ENCODE assay signal across 8 mouse cellular contexts in genomic region chr19:5349502-5349873, GRCm38 (mm10). TPM values are rescaled to one million over a fixed set of nuclear protein-coding genes. Genes with fewer than 3 reads are reported as not detected.
DNase-seq lines count a peak whose midpoint lies in the region; ATAC-seq and TF ChIP-seq lines count a peak whose summit lies in the region.
"Not testable (repeated sequence)": the region's sequence is repeated elsewhere in the genome, so short reads cannot be mapped to it uniquely, and the experiment has no call there.

Cst6 (minus strand) TSS chr19:5349574.

- not testable (repeated sequence) for TF ChIP-seq POLR2A in heart, adult 2 months (IDR thresholded peaks at IDR 0.05; ENCODE audit: insufficient read depth, low read depth, low read length)

- peak within 1 kb of the TSS; percentile 75 for H3K9ac ChIP-seq in heart, adult 2 months (ENCODE audit: low read depth, low read length)
- H3K9ac ChIP-seq in hindbrain, embryonic 15.5 days = peak within 1 kb of the TSS; percentile 51
- peak within 1 kb of the TSS; percentile 62 for H3K9ac ChIP-seq in liver, embryonic 12.5 days
- peak within 1 kb of the TSS; percentile 66 for H3K9ac ChIP-seq in midbrain, embryonic 13.5 days (replicated peaks)
- H3K9ac ChIP-seq in stomach, embryonic 15.5 days = not testable (repeated sequence)

- not testable (repeated sequence) for H3K9me3 ChIP-seq in E14TG2a.4 (ENCODE audit: low read length); erythroblast, embryonic 14.5 days (ENCODE audit: control insufficient read depth, low read length); hindbrain, embryonic 15.5 days; liver, embryonic 12.5 days (replicated peaks); midbrain, embryonic 13.5 days; stomach, embryonic 15.5 days

- not testable (repeated sequence) for H3K79me2 ChIP-seq in heart, adult 2 months (replicated peaks; ENCODE audit: control insufficient read depth, insufficient read depth, low read length)

- not testable (repeated sequence) for DNase-seq in heart, adult 2 months; left cerebral cortex, adult 18-20 months (ENCODE audit: low spot score in 2 of 2)

- 76% methylated on average over 6 of the region's 6 CpGs for WGBS in heart, adult 2 months
- 60% methylated on average over 6 of the region's 6 CpGs for WGBS in hindbrain, embryonic 15.5 days
- WGBS in liver, embryonic 12.5 days (ENCODE audit: insufficient replicate concordance) = 64% methylated on average over 6 of the region's 6 CpGs
- WGBS in midbrain, embryonic 13.5 days = 65% methylated on average over 6 of the region's 6 CpGs
- WGBS in stomach, embryonic 15.5 days = 61% methylated on average over 6 of the region's 6 CpGs

- not testable (repeated sequence) for TF ChIP-seq EP300 in heart, adult 2 months (IDR thresholded peaks at IDR 0.05; ENCODE audit: insufficient read depth, low read depth, low read length)

- not testable (repeated sequence) for ATAC-seq in hindbrain, embryonic 15.5 days (ENCODE audit: low FRiP score, low read depth); liver, embryonic 12.5 days; midbrain, embryonic 13.5 days; stomach, embryonic 15.5 days (ENCODE audit: insufficient read depth, low FRiP score, low read depth)

- H3K4me2 ChIP-seq in hindbrain, embryonic 15.5 days = peak within 1 kb of the TSS; percentile 77
- peak within 1 kb of the TSS; percentile 81 for H3K4me2 ChIP-seq in liver, embryonic 12.5 days
- H3K4me2 ChIP-seq in midbrain, embryonic 13.5 days (replicated peaks) = peak within 1 kb of the TSS; percentile 63
- H3K4me2 ChIP-seq in stomach, embryonic 15.5 days = peak within 1 kb of the TSS; percentile 84

- not testable (repeated sequence) for H3K27ac ChIP-seq in heart, adult 2 months; hindbrain, embryonic 15.5 days (replicated peaks); liver, embryonic 12.5 days; midbrain, embryonic 13.5 days; stomach, embryonic 15.5 days

- peak within 1 kb of the TSS; percentile 76 for H3K4me3 ChIP-seq in E14TG2a.4 (replicated peaks; ENCODE audit: low read length)
- H3K4me3 ChIP-seq in erythroblast, embryonic 14.5 days (replicated peaks) = peak within 1 kb of the TSS; percentile 55
- peak within 1 kb of the TSS; percentile 49 for H3K4me3 ChIP-seq in heart, adult 2 months
- H3K4me3 ChIP-seq in hindbrain, embryonic 15.5 days = peak within 1 kb of the TSS; percentile 40
- peak within 1 kb of the TSS; percentile 54 for H3K4me3 ChIP-seq in liver, embryonic 12.5 days
- H3K4me3 ChIP-seq in midbrain, embryonic 13.5 days (replicated peaks) = peak within 1 kb of the TSS; percentile 40
- peak within 1 kb of the TSS; percentile 42 for H3K4me3 ChIP-seq in stomach, embryonic 15.5 days (replicated peaks)

- intact Hi-C loops in heart, adult 2 months (cut with DNase I) = loop anchor here (2.0 to 5.0 kb wide), 2 partner anchors 47 to 152 kb away; no protein-coding TSS in a partner anchor

- not testable (repeated sequence) for H3K4me1 ChIP-seq in E14TG2a.4 (replicated peaks; ENCODE audit: low read depth, low read length); erythroblast, embryonic 14.5 days (ENCODE audit: control insufficient read depth); hindbrain, embryonic 15.5 days (replicated peaks); midbrain, embryonic 13.5 days (replicated peaks); stomach, embryonic 15.5 days
- peaks cover 14% of the 10 kb centered on the region for H3K4me1 ChIP-seq in heart, adult 2 months (ENCODE audit: control insufficient read depth, insufficient read depth, low read length)
- peaks cover 10% of the 10 kb centered on the region for H3K4me1 ChIP-seq in liver, embryonic 12.5 days

- H3K36me3 ChIP-seq in E14TG2a.4 (ENCODE audit: insufficient read depth, low read length); erythroblast, embryonic 14.5 days (ENCODE audit: control insufficient read depth); heart, adult 2 months (ENCODE audit: control insufficient read depth, insufficient read depth, low read length); hindbrain, embryonic 15.5 days; liver, embryonic 12.5 days; midbrain, embryonic 13.5 days; stomach, embryonic 15.5 days: not testable (repeated sequence)

- H3K27me3 ChIP-seq in E14TG2a.4 (ENCODE audit: insufficient read depth, low read length) = peaks cover 21% of the 10 kb centered on the region
- H3K27me3 ChIP-seq in erythroblast, embryonic 14.5 days (ENCODE audit: control insufficient read depth) = peaks cover 14% of the 10 kb centered on the region
- not testable (repeated sequence) for H3K27me3 ChIP-seq in heart, adult 2 months (ENCODE audit: control insufficient read depth, insufficient read depth, low read length); hindbrain, embryonic 15.5 days; midbrain, embryonic 13.5 days; stomach, embryonic 15.5 days (replicated peaks)
- peaks cover 12% of the 10 kb centered on the region for H3K27me3 ChIP-seq in liver, embryonic 12.5 days (replicated peaks)

- TF ChIP-seq CTCF in E14TG2a.4 (conservative IDR thresholded peaks at IDR 0.05; ENCODE audit: low read length); heart, adult 2 months (IDR thresholded peaks at IDR 0.05): not testable (repeated sequence)

RNA-seq across cellular contexts. Expression of gene Cst6, which starts in this region (rescaled TPM):
- polyA plus RNA-seq in erythroblast, embryonic 14.5 days (2012) = not detected in 2 replicates
- 10 to 100 TPM; 10.9 to 16.8 TPM for total RNA-seq in heart, adult 2 months (2021)
- polyA plus RNA-seq in heart, adult 2 months (2012; rRNA removed) = 5.7 and 10.4 TPM in 2 replicates
- 8.5 and 9.5 TPM in 2 replicates for polyA plus RNA-seq in hindbrain, embryonic 15.5 days (2015; fragmentation: Nextera tagmentation; extraction: Ambion mirVana)
- total RNA-seq in left cerebral cortex, adult 18-20 months (2021) = 10 to 100 TPM; 25.4 to 26.9 TPM
- polyA plus RNA-seq in liver, embryonic 12.5 days (2016; fragmentation: Nextera tagmentation; extraction: Ambion mirVana) = not detected in 2 replicates
- 4.5 and 5.8 TPM in 2 replicates for polyA plus RNA-seq in midbrain, embryonic 13.5 days (2015; fragmentation: Nextera tagmentation; extraction: Ambion mirVana)
- polyA plus RNA-seq in stomach, embryonic 15.5 days (2015; fragmentation: Nextera tagmentation; extraction: Ambion mirVana) = 7.9 and 13.9 TPM in 2 replicates
